Mouse (Mus musculus) CD8-positive naive resting alpha-beta T cell, adult 57 days (primary cell): ENCODE data around the gene Sp9. TPM values are rescaled to one million over a fixed set of nuclear protein-coding genes. Genes with fewer than 3 reads are reported as not detected.

Experiments
- total RNA-seq: library from RNA; stranded (reverse); gene quantifications from one replicate; pipeline ENCODE4 v1.2.4, GENCODE M21; 2023

Gene Sp9
- total RNA-seq, result not detected

DNA sequence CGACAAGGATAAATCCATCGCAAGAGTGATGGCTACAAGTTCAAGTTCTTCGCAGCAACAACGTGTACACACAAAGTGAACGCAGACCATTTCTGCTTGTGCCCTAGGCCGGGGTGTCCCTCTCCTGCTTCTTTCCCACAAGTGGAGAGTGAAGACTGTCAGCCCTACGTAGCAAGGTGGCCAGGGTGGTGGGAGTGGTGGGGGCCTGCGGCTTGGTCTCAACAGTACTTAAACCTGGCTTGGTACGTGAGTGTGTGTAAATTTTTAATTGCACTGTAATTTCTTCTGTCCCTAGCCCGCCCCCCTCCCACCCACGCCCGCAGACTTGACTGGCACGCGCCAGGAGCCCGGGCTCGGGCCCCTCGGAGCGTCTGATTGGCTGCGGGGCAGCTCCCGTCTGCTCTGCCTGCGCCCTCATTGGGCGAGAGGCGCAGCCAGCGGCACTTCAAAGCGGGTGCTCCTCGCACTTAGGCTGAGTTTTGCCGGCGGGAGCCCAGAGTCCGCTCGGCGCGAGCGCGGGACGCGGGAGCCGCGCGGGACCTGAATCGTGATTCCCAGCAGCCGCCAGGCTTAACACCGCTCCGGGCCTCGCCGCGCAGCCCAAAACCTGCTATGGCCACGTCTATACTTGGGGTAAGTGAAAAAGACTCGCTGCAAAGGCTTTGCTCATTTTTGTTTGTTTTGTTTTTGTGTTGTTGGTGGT is at the start of gene Sp9:
Gene Sp9, plus strand, starts transcription at position 467 of the 703 bp plus-strand sequence.

DNA sequence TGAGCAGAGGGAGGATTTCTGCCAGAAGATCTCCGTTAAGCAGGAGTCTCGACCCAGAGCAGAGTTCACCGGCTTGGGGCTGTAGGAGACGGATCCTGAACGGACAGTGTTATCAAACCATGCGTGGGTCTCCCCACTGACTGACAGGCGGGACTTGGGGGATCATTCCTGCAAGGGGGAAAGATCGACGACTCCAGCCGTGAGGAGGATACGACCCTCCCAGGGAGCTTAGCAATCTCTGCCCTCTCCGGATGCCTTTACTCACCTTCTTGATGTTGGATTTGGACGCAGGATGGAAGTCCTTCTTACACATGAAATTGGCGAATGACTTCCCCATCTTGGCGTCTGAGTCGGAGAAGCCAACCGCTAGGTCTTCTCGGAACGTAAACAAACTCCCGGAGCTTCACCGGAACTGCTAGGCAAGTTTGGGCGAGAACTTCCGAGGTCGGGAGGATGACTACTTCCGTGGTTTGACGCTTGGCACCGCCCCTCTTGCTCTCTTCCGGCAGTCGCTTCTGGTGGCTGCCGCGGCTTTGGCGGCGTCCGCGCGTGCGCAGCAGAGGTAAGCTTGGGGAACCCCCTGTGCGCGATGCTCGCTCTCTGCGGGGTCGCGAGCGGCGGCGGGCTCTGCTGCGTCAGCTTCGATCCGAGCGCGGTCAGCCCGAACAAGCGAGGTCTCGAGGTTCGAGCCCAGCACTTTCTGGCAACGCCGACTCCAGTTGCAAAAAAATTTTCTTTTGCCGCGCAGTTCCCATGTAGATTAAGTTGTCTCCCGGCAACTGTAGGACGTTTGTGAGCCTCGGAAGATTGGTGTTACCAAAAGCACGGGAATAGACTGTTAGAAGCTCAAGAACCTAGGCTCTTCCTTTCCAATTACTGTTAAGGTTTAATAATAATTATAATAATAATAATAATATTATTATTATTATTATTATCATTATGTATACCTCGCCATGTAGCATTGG is 40.7 kb downstream of the Sp9 start, which contains the start of the genes Scrn3 and Cir1:
Gene Scrn3, plus strand, starts transcription at position 450 of the 965 bp plus-strand sequence.
Gene Cir1, minus strand, starts transcription at position 550 of the 965 bp plus-strand sequence.

Other genes with a start within 250 kb of the Sp9 start
- gene Ola1, start 53.0 kb upstream of the Sp9 start, total RNA-seq, result 32.2 TPM
- gene Scrn3, start 40.7 kb downstream of the Sp9 start, total RNA-seq, result 3.0 TPM
- 25.4 TPM for gene Cir1, start 40.8 kb downstream of the Sp9 start, total RNA-seq
- gene Gpr155, start 114.6 kb downstream of the Sp9 start, total RNA-seq, result 11.6 TPM